Mouse (Mus musculus) myocyte (in vitro differentiated cells): ENCODE results near the gene Olfr1360.
A peak's percentile ranks its signal among the peaks of the same experiment; 100 is the strongest.

Source experiments
- CEBPB ChIP-seq: IDR thresholded peaks from 2 replicates; pipeline ENCODE4 v1.6.1; 2011; ENCODE audit warnings: mild to moderate bottlenecking, moderate library complexity; ENCODE audit not compliant: poor library complexity, insufficient read depth, severe bottlenecking
- E2F4 ChIP-seq: IDR thresholded peaks from one replicate; pipeline ENCODE4 v1.6.1; 2011; ENCODE audit warnings: mild to moderate bottlenecking, control low read depth, moderate library complexity; ENCODE audit not compliant: insufficient read depth
- MAX ChIP-seq: IDR thresholded peaks from one replicate; pipeline ENCODE4 v1.6.1; 2011; ENCODE audit warnings: low read depth, mild to moderate bottlenecking, control low read depth
- MYOG ChIP-seq, 3 experiments: IDR thresholded peaks; one replicate each; pipeline ENCODE4 v1.6.1; 2011; ENCODE audit warnings: control low read depth in 2 of 3, low read depth in 2 of 3, mild to moderate bottlenecking in 2 of 3; ENCODE audit not compliant: insufficient read length in 2 of 3, control insufficient read depth in 1 of 3, insufficient read depth in 1 of 3
- POLR2A ChIP-seq: IDR thresholded peaks from one replicate; pipeline ENCODE4 v1.6.1; 2011; ENCODE audit warnings: low read depth, mild to moderate bottlenecking, control low read depth, moderate library complexity; ENCODE audit not compliant: insufficient read length
- POLR2AphosphoS2 ChIP-seq: IDR thresholded peaks from one replicate; pipeline ENCODE4 v1.6.1; 2011; ENCODE audit warnings: low read depth, control low read depth; ENCODE audit not compliant: insufficient read length
- TCF12 ChIP-seq: IDR thresholded peaks from one replicate; pipeline ENCODE4 v1.6.1; 2011; ENCODE audit warnings: mild to moderate bottlenecking, control low read depth; ENCODE audit not compliant: poor library complexity, insufficient read depth, severe bottlenecking
- TCF3 ChIP-seq: IDR thresholded peaks from one replicate; pipeline ENCODE4 v1.6.1; 2011; ENCODE audit warnings: low read depth, control low read depth; ENCODE audit not compliant: insufficient read length
- USF1 ChIP-seq: IDR thresholded peaks from one replicate; pipeline ENCODE4 v1.6.1; 2011; ENCODE audit warnings: low read depth, mild to moderate bottlenecking, control low read depth, moderate library complexity

- TF ChIP-seq E2F4 (no peak), POLR2A (no peak), TCF12 (no peak), MAX (no peak), CEBPB (peak; percentile 68; the same call in 1 of the 2 replicates), POLR2AphosphoS2 (no peak), USF1 (no peak), MYOG (IDR thresholded peaks at IDR 0.05; ENCODE audit: control insufficient read depth in 1 of 3, insufficient read depth in 1 of 3, insufficient read length in 2 of 3, low read depth in 2 of 3) (no peak), TCF3 (no peak)
These were observed 37.5 kb upstream of the Olfr1360 start for GRCm38 (mm10) chr13:21714725-21715124.
